Mouse (Mus musculus): ENCODE data around the gene Rpl32.
A peak's percentile ranks its signal among the peaks of the same experiment; 100 is the strongest.

Rpl32 gene

DNA sequence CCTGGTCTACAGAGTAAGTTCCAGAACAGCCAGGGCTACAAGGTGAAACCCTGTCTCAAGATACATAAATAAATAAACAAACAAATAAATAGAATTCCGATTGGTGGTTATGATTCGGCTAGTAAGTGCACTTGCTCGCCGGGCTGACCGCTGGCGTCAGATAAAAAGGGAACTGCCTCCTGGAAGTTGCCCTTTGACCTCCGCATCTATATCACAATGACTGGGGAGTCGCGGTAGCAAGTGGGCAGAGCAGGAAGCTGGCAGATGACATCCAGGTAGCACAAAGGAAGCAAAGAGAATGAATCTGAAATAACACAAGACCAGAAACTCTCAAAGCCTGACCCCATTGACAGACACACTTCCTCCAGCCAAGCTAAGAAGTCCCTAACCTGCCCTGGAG lies 41.2 kb downstream of the Rpl32 start:
- DNase-seq (ENCODE audit: low spot score in 2 of 2): no peak

- DNase-seq (ENCODE audit: low spot score in 2 of 2): peak; percentile 55 to 72
Observed at GRCm38 (mm10) chr6:115764179-115764578, 44.4 kb downstream of the Rpl32 start.

DNA sequence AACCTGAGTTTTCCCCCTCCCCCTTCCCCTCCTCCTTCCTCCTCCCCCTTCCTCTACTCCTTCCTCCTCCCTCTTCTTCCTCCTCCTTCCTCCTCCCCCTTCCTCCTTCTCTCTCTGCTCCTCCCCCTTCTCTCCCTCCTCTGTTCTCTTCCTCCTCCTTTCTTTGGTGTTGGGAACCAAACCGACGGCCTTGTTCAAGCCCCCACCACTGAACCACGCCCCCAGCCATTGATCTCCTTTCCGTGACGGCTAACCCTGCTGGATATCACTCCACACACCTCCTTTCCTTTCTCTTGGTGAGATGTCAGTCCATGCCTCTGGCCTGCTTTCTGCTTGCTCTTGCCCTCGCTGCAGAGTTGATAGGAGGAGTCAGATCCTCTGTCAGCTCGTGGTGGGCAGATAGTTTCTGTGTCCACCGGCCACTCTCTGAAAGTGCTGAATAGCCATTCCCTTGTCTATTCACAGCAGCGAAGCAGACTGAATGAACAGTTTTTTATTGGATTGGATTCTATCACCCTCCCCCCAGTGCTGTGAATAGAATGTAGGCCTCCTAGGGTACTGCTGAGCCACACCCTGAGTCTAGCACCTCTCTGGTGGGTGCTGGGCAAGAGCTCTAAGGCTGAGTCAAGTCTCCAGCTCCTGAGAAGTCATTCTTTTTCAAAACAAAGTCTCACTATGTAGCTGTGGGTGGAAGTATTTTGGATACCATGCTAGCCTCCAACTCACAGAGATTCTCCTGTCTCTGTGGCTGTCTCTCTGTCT lies 46.4 kb downstream of the Rpl32 start, which contains the start of gene Tmem40:
Gene Tmem40, minus strand, starts transcription at position 416 of the 762 bp plus-strand sequence.
- no peak for DNase-seq (ENCODE audit: low spot score in 2 of 2)

GRCm38 (mm10) chr6:115760982-115761381 lies 47.6 kb downstream of the Rpl32 start:
- DNase-seq (ENCODE audit: low spot score in 2 of 2): no peak

DNA sequence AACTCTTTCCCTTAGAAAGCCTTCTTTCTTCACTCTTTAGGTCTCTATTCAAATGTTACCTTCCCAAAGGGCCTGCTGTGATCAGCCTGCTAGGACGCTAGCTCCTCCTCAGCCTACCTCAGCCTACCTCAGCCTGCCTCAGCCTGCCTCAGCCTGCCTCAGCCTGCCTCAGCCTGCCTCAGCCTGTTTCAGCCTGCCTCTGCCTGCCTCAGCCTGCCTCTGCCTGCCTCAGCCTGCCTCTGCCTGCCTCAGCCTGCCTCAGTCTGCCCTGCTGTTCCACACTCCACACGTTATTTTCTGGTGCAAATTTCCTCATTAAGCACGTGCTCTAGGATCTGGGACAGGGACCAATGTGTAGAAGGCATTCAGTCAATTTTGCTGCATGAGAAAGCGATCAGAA lies 48.4 kb downstream of the Rpl32 start:
- no peak for DNase-seq (ENCODE audit: low spot score in 2 of 2)

DNA sequence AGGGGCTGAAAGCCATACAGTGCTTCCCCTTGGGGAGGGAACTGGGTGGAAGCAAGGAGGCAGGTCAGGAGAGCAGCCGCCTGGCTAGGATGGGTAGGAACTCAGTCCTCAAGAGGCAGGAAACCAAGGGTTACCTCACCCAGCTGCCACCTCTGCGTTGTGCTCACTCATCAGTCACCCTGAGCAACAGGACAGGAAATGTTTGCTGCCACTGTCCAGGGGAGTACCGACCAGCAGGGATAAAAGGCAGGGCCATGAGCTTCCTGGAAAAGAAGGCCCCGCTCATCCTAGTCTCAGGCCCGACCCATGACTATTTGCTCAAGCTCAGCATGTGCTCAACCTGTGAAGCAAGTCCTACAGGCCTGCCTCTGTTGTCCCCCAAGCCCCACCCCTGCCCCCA lies 49.1 kb downstream of the Rpl32 start:
- no peak for DNase-seq (ENCODE audit: low spot score in 2 of 2)

GRCm38 (mm10) chr6:115758981-115759435 lies 49.5 kb downstream of the Rpl32 start:
- DNase-seq (ENCODE audit: low spot score in 2 of 2): no peak

GRCm38 (mm10) chr6:115755536-115755935 lies 53.0 kb downstream of the Rpl32 start:
- DNase-seq (ENCODE audit: low spot score in 2 of 2): no peak
